Mouse (Mus musculus) brain, embryonic 14.5 days (tissue): Measurements from ENCODE around the gene Nek6.

Experiments
- CTCF ChIP-seq: fragments of 200-500 bp; IDR thresholded peaks from 2 replicates; pipeline ENCODE4 v1.5.1; 2012; ENCODE audit warnings: inconsistent platforms, mild to moderate bottlenecking, moderate library complexity, borderline replicate concordance; ENCODE audit not compliant: insufficient read depth, insufficient read length; ENCODE audit errors: extremely low read depth
- POLR2A ChIP-seq: fragments of 200-500 bp; IDR thresholded peaks from 2 replicates; pipeline ENCODE4 v1.6.1; 2012; ENCODE audit warnings: mild to moderate bottlenecking, inconsistent platforms, borderline replicate concordance; ENCODE audit not compliant: poor library complexity, insufficient read depth, insufficient read length, severe bottlenecking; ENCODE audit errors: extremely low read depth

- TF ChIP-seq CTCF (no peak), POLR2A (no peak)
Observed at GRCm38 (mm10) chr2:38535521-38536220, 24.2 kb downstream of the Nek6 start.
